In genomic region chr11:17257861-17258260, GRCm38 (mm10) we compare ENCODE assay signal across 8 mouse cellular contexts. TPM values are rescaled to one million over a fixed set of nuclear protein-coding genes. Genes with fewer than 3 reads are reported as not detected.
DNase-seq lines count a peak whose midpoint lies in the region; ATAC-seq and TF ChIP-seq lines count a peak whose summit lies in the region.

No protein-coding gene starts in this region.

- peak overlapping the region; percentile 92 for H3K9ac ChIP-seq in intestine, embryonic 16.5 days (ENCODE audit: low read depth, low read length)
- H3K9ac ChIP-seq in liver, adult 2 months (ENCODE audit: low read depth, low read length): peak overlapping the region; percentile 71
- peak overlapping the region; percentile 72 for H3K9ac ChIP-seq in neural tube, embryonic 12.5 days

- WGBS in intestine, embryonic 16.5 days: under 1% methylated on average over 17 of the region's 17 CpGs
- under 1% methylated on average over 17 of the region's 17 CpGs for WGBS in liver, adult 2 months
- WGBS in neural tube, embryonic 12.5 days: 1% methylated on average over 17 of the region's 17 CpGs

- H3K4me3 ChIP-seq in intestine, embryonic 16.5 days (ENCODE audit: low read length): peak overlapping the region; percentile 87
- H3K4me3 ChIP-seq in liver, adult 2 months (ENCODE audit: insufficient read depth, low read depth, low read length): peak overlapping the region; percentile 70
- H3K4me3 ChIP-seq in neural tube, embryonic 12.5 days: peak overlapping the region; percentile 74

- peaks cover 16% of the 10 kb centered on the region; the same call in 1 of the 2 replicates for H3K79me2 ChIP-seq in liver, adult 2 months (ENCODE audit: control insufficient read depth, insufficient read depth, low read length)

- DNase-seq in layer of hippocampus, adult 9-10 months (ENCODE audit: low spot score): peak; percentile 5
- DNase-seq in layer of hippocampus, adult 18-20 months (ENCODE audit: low spot score in 2 of 2): no peak
- DNase-seq in liver, adult 2 months (ENCODE audit: extremely low read depth, low read depth, low spot score): no peak
- DNase-seq in T-cell, adult 2 months (ENCODE audit: low spot score): no peak

- TF ChIP-seq CTCF in liver, adult 2 months (IDR thresholded peaks at IDR 0.05; ENCODE audit: low read depth, low read length): no peak

- H3K27me3 ChIP-seq in intestine, embryonic 16.5 days (replicated peaks; ENCODE audit: control insufficient read depth, insufficient read depth, low read length): no peaks in the 10 kb centered on the region
- H3K27me3 ChIP-seq in liver, adult 2 months (ENCODE audit: control insufficient read depth, insufficient read depth, low read length): no peaks in the 10 kb centered on the region
- no peaks in the 10 kb centered on the region for H3K27me3 ChIP-seq in neural tube, embryonic 12.5 days (replicated peaks)

- no peaks in the 10 kb centered on the region for H3K9me3 ChIP-seq in intestine, embryonic 16.5 days (ENCODE audit: control insufficient read depth, low read length)
- H3K9me3 ChIP-seq in neural tube, embryonic 12.5 days: no peaks in the 10 kb centered on the region

- no peaks in the 10 kb centered on the region for H3K36me3 ChIP-seq in intestine, embryonic 16.5 days (ENCODE audit: control insufficient read depth, insufficient read depth, low read length)
- no peaks in the 10 kb centered on the region for H3K36me3 ChIP-seq in liver, adult 2 months (ENCODE audit: control insufficient read depth, insufficient read depth, low read length)
- H3K36me3 ChIP-seq in neural tube, embryonic 12.5 days: no peaks in the 10 kb centered on the region

- H3K4me1 ChIP-seq in intestine, embryonic 16.5 days (ENCODE audit: control insufficient read depth, insufficient read depth, low read length): peaks cover 4% of the 10 kb centered on the region; the same call in 1 of the 2 replicates
- H3K4me1 ChIP-seq in liver, adult 2 months (ENCODE audit: control insufficient read depth, insufficient read depth, low read length): peaks cover 6% of the 10 kb centered on the region; the same call in 1 of the 2 replicates
- peaks cover 10% of the 10 kb centered on the region for H3K4me1 ChIP-seq in neural tube, embryonic 12.5 days

- peak overlapping the region; percentile 55 for H3K4me2 ChIP-seq in intestine, embryonic 16.5 days (ENCODE audit: low read depth, low read length)
- peak overlapping the region; percentile 72 for H3K4me2 ChIP-seq in neural tube, embryonic 12.5 days (replicated peaks)

- ATAC-seq in activated CD4-positive, CD25-positive, alpha-beta regulatory T cell, adult 4 months: peak; percentile 66
- peak; percentile 62 for ATAC-seq in erythroblast, adult 5-6 weeks (replicated peaks; ENCODE audit: low FRiP score, poor library complexity, severe bottlenecking)
- peak; percentile 63 for ATAC-seq in intestine, embryonic 16.5 days
- ATAC-seq in neural tube, embryonic 12.5 days (ENCODE audit: low FRiP score, low read depth): peak; percentile 35; the same call in 1 of the 2 replicates

- TF ChIP-seq POLR2A in liver, adult 2 months (IDR thresholded peaks at IDR 0.05; ENCODE audit: extremely low read depth, insufficient read depth, low read length): no peak

- peak overlapping the region; percentile 93 for H3K27ac ChIP-seq in intestine, embryonic 16.5 days (ENCODE audit: low read length)
- peak overlapping the region; percentile 73 for H3K27ac ChIP-seq in liver, adult 2 months (replicated peaks; ENCODE audit: insufficient read depth, low read depth, low read length)
- H3K27ac ChIP-seq in neural tube, embryonic 12.5 days: peak overlapping the region; percentile 58

RNA-seq across cellular contexts. Expression of gene C1d, which starts 0.5 kb away (rescaled TPM):
- 10 to 100 TPM; 47.6 to 49.3 TPM for total RNA-seq in layer of hippocampus, adult 18-20 months (2021)
- 100 to 1,000 TPM in 1 of 2 experiments, 10 to 100 TPM in 1; 75.8 to 109 TPM for polyA plus RNA-seq in activated CD4-positive, CD25-positive, alpha-beta regulatory T cell, adult 4 months (2017; shearing (Covaris generic))
- 16.3 and 21.3 TPM in 2 replicates for total RNA-seq in erythroblast, adult 5-6 weeks (2015; ENCODE audit: low replicate concordance)
- 12.4 and 28.2 TPM in 2 replicates for total RNA-seq in erythroblast, adult 5-6 weeks (2017; ENCODE audit: low replicate concordance)
- 104 and 105 TPM in 2 replicates for polyA plus RNA-seq in intestine, embryonic 16.5 days (2015; fragmentation: Nextera tagmentation; extraction: Ambion mirVana)
- 48.3 and 53.2 TPM in 2 replicates for total RNA-seq in liver, adult 2 months (2014; rRNA removed)
- polyA plus RNA-seq in liver, adult 2 months (2012; rRNA removed): 23.4 and 38.9 TPM in 2 replicates
- polyA plus RNA-seq in neural tube, embryonic 12.5 days (2016; fragmentation: Nextera tagmentation; extraction: Ambion mirVana): 109 and 118 TPM in 2 replicates

RNA-seq across cellular contexts. Expression of gene Pno1, which starts 46.5 kb away (rescaled TPM):
- total RNA-seq in layer of hippocampus, adult 18-20 months (2021): 10 to 100 TPM; 26.1 to 28.6 TPM
- 10 to 100 TPM; 36.6 to 43.5 TPM for polyA plus RNA-seq in activated CD4-positive, CD25-positive, alpha-beta regulatory T cell, adult 4 months (2017; shearing (Covaris generic))
- 8.5 and 15.0 TPM in 2 replicates for total RNA-seq in erythroblast, adult 5-6 weeks (2015; ENCODE audit: low replicate concordance)
- 9.5 and 12.3 TPM in 2 replicates for total RNA-seq in erythroblast, adult 5-6 weeks (2017; ENCODE audit: low replicate concordance)
- polyA plus RNA-seq in intestine, embryonic 16.5 days (2015; fragmentation: Nextera tagmentation; extraction: Ambion mirVana): 66.9 and 76.8 TPM in 2 replicates
- total RNA-seq in liver, adult 2 months (2014; rRNA removed): 26.8 and 30.7 TPM in 2 replicates
- 4.0 and 4.1 TPM in 2 replicates for polyA plus RNA-seq in liver, adult 2 months (2012; rRNA removed)
- polyA plus RNA-seq in neural tube, embryonic 12.5 days (2016; fragmentation: Nextera tagmentation; extraction: Ambion mirVana): 68.1 and 69.5 TPM in 2 replicates
